Mouse (Mus musculus): ENCODE measurements around the gene Trio.

Trio gene

DNA sequence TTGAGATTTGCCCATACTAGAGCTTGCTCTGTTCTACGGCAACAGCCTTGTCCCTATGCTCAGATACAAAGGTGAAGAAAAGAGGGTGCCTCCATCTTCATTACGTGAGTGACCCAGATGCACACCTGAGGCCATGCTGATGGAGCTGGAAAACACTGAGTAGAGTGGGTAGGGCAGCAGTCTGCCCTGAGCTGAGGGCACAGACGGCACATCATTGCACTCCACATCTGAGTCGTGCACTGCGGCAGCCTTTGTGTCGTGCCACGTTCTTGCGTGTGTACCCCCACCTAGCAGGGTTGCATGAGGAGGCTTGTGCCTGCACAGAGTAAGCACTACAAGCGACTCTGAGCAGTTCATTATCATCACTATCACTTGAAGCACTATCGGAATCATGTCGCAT is 80.8 kb downstream of the Trio start:
- DNase-seq (ENCODE audit: low read depth): no peak

- no peak for DNase-seq (ENCODE audit: low read depth)
These were observed 82.0 kb downstream of the Trio start for GRCm38 (mm10) chr15:27943486-27944195.

DNA sequence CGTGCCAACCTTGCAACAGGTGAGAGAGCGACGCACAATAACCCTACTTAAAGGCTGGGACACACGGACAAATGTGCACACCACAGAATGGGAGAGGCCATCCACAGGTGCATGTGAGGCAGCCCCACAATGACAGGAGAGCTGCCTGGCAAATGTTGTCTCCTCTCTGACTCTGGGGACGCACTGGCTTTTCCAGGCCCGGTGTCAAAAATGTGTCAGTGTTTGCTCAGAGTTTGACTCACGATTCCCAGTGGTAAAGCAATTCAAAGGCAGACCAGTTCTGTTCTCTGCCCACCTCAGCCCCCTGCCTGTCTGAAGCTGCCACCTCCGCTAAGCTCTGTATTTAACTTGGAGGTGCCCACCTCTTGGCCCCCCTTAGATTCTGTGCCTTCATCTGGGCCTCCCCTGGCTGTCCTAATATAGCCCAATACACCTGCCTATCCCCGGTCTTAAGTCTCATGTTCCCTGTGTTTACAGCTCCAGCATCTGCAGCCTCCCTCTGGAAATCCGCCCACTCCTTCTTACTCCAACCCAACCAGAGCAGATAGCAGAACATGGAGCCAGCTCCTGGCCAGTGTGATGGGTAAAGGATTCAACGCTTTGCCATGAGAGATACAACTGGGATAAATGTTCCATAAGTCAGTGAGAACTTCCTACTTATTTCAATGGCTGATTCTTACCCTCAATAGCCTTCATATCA is 83.3 kb downstream of the Trio start:
- no peak for DNase-seq (ENCODE audit: low read depth)

- no peak for DNase-seq (ENCODE audit: low read depth)
These were observed 84.2 kb downstream of the Trio start for GRCm38 (mm10) chr15:27941441-27941840.

- DNase-seq (ENCODE audit: low read depth): no peak
These were observed 84.6 kb downstream of the Trio start for GRCm38 (mm10) chr15:27941020-27941419.

- DNase-seq (ENCODE audit: low read depth): no peak
These were observed 85.6 kb downstream of the Trio start for GRCm38 (mm10) chr15:27940032-27940431.

GRCm38 (mm10) chr15:27938886-27939285 is 86.8 kb downstream of the Trio start:
- no peak for DNase-seq (ENCODE audit: low read depth)

- no peak for DNase-seq (ENCODE audit: low read depth)
These were observed 87.5 kb downstream of the Trio start for GRCm38 (mm10) chr15:27937861-27938833.

GRCm38 (mm10) chr15:27937003-27937860 is 88.4 kb downstream of the Trio start:
- no peak for DNase-seq (ENCODE audit: low read depth)

DNA sequence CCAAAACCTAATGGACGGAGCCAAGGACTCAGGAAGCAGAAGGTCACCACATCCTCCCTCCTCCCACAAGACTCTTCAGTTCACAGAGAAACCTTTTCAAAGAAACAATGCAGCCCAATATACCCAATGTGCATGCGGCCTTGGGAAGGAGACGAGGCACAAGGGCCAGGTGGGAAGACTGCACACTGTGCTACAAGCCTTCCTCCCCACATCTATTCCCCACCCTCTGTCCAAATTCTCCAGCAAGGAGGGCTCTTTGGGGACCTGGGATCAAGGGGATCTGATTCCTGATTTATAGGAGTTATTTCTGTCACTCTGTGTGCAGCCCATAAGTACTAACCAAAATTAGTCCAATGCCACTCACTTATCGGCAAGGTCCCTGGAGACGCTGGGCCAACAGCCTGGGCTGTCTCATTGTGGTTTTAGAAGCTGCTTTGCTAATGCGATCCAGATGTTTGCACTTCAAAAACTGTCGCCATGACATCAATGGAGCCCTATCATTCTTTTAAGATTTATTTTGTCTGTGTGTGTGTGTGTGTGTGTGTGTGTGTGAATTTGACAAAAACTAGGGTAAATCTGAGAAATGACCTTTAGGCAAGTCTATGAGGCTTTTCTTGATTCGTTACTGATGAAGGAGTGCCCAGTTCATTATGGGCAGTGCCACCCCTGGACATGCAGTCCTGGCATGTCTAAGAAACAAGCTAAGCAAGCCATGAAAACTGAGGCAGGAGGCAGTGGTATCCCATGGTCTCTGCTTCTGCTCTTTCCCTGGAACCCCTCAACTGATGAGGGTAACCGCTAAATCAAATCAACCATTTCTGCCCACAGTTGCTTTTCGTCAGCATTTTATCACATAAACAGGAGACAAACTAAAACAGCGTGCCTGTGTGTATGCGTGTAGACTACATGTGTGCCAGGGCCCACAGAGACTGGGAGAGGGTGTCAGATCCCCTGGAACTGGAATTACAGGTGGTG is 89.6 kb downstream of the Trio start:
- no peak for DNase-seq (ENCODE audit: low read depth)

DNA sequence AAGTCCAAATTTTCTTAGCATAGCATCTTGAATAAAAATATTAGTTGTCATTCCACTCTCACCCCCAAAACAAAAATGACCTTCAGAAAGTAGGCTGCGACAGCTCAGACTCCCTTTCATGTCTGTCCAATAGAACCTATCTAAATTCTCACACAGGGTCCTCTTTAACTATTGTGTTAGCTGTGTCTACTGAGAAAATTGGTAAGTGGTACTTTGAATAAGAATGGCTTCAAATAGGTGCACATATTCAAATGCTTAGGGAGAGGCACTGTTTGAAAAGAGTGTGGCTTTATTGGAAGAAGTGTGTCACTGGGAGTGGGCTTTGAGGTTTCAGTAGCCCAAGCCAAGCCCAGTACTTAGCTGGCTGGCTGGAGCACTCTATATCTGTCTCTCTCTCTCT is 92.4 kb downstream of the Trio start:
- DNase-seq (ENCODE audit: low read depth): no peak

DNA sequence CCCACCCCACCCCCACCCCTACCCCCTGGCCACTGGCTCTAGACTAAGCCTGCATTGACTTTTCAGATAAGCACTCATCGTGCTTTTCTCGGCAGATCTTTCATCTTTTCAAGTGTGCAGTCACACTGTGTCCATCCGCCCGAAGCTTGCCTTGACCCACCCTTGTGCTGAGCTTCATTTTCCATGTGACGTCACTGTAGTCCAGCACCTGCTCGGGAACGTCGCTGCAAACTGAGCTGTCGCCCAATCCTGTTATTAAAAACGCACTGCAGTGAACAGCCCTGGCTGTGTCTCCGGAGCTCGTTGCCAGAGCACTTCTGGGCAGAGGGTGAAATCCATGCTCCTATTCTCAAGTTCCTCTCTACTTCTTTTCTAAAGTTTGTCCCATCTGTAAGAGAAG is 93.8 kb downstream of the Trio start:
- no peak for DNase-seq (ENCODE audit: low read depth)

- no peak for DNase-seq (ENCODE audit: low read depth)
These were observed 94.2 kb downstream of the Trio start for GRCm38 (mm10) chr15:27931459-27931858.

DNA sequence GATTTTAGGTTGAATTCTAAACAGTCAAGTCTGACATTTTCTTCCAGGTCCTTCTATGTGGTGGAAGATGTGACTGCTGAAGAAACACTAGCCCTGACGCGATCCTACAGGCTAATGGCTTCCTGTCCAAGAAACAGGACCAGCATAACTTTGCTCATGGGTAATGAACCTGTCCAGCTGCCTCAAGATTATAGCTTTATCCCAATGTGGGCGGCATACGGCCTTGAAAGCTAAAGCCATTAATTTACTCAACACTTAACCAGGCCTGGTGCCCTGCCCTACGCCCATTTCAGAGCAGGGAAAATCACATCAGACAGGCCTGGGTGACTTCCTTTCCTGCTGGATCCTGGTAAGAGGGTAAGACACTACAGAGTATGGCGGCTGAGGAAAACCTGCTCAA is 98.0 kb downstream of the Trio start:
- no peak for DNase-seq (ENCODE audit: low read depth)

GRCm38 (mm10) chr15:27926941-27927340 is 98.7 kb downstream of the Trio start:
- DNase-seq (ENCODE audit: low read depth): no peak

DNA sequence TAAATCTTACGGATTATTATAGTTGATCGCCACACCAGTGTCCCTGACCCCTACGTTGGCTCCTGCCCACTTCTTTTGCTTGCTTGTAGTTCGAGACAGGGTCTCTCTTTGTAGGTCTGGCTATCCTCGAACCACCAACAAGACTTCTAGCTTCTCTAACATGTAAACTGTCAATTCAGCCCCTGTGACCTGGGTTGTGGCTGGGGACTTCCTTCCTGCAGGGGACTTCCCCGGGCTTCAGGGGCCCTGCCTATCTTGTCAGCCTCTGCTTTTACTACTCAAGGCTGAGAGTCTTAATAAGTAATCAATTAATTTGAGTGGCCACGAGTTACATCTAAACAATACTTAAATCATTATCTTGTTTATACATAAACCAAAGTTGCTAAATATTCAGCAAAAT is 99.2 kb downstream of the Trio start:
- DNase-seq (ENCODE audit: low read depth): peak; percentile 5

DNA sequence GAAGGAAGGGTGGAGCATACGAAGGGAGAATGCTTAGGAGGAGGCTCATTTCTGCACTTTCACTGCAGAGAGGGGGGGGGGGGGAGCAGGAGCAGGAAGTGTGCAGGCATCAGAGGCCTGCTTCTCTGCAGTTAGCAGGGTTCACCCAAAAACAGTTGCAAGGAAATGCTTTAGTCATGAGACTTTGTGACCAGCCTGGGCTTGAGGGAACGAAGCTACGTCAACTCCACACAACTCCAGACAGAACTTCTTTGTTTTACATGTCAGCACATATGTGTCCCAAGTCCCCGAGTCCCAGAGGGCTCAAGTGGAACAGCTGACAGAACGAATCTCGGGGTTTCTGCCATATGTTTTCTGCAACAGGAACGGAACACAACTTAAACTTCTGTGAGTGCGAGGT is 99.8 kb downstream of the Trio start:
- peak; percentile 33 for DNase-seq (ENCODE audit: low read depth)

GRCm38 (mm10) chr15:27925004-27925635 is 100.5 kb downstream of the Trio start:
- no peak for DNase-seq (ENCODE audit: low read depth)

DNA sequence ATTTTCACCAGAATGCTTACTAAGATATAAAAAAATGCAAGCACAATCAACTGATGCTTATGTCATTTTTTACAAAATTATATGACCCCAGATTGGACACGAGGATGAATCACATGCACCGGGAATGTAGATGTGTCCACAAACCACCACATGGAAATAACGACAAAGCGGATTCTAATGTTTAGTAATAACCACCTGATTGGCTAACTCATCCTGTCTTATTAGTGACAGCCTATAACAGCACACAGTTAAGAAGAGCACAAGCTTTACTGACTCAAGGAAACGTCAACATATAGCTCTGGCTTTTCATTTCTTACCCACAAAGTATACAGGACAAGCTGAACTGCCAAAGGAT is 101.7 kb downstream of the Trio start:
- peak; percentile 67 for DNase-seq (ENCODE audit: low read depth)

All from 416B (cell line).